Mouse (Mus musculus) G1E-ER4 (cell line): ENCODE data around the gene Scoc. TPM values are rescaled to one million over a fixed set of nuclear protein-coding genes. Genes with fewer than 3 reads are reported as not detected.

Experiments used
- GATA1 ChIP-seq: IDR thresholded peaks from one replicate; pipeline ENCODE4 v1.8.0; 2012; ENCODE audit warnings: low read length, inconsistent platforms
- polyA plus RNA-seq: library from polyadenylated mRNA; stranded (reverse); fragments of >175 nt; gene quantifications from 2 replicates; pipeline ENCODE4 v1.2.3, GENCODE M21; 2012

Scoc gene
- 1.4 and 1.8 TPM in 2 replicates for polyA plus RNA-seq

DNA sequence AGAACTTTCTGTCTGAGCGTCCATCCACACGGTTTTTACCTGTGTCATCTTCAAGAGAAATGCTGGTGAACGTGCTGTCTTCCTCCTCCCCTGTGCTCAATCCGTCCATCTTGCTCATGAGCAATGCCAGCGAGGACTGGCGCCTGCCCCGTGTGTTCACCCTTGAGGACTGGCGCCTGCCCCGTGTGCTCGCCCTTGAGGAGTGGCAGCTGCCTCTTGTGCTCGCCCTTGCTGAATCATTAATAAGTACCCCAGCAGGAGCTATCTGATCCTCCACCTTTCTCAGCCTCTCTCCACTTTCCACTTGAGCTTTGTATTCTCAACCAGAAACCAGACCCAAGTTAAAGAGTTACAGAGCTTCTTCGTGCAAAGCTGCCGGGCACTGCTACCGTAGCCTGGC is at the start of gene Scoc:
Gene Scoc, minus strand, starts transcription at position 170 of the 400 bp plus-strand sequence.
- no peak for TF ChIP-seq GATA1

DNA sequence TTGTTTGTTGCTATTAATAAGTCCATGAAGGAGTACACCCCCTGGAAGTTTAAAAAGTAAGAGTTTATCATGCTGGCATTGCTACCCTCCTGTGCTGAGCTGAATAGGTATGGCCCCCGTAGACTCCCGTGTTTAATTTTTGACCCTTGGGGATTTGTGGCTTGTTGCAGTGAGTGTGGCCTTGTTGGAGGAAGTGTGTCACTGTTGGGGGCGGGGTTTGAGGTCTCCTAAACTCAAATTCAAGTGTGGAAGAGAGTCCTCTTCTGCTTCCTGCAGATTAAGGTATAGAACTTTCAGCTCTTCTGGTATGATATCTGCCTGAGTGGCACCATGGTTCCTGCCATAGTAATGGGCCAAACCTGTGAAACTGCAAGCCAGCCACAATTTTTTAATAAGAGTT is 1.4 kb upstream of the Scoc start:
- no peak for TF ChIP-seq GATA1

DNA sequence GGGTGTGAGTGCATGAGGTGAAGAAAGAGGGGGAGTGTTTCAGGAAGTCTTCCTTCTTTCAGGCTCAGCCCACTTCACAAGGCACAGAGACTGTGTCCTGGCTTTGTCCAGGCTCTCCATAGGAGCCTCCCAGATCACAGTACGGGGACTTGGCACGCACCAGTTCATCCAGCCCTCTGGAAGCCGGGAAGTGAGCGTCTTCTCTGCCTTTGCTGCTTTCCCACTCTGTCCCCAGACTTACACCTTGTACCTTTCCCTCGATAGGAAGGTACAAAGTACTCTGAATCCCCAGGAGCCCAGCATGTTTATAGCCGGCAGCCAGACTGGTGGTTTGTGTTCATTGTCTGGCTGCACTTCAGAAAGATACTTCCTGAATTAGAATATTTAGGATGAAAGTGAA is 1.1 kb downstream of the Scoc start:
- TF ChIP-seq GATA1 = no peak

DNA sequence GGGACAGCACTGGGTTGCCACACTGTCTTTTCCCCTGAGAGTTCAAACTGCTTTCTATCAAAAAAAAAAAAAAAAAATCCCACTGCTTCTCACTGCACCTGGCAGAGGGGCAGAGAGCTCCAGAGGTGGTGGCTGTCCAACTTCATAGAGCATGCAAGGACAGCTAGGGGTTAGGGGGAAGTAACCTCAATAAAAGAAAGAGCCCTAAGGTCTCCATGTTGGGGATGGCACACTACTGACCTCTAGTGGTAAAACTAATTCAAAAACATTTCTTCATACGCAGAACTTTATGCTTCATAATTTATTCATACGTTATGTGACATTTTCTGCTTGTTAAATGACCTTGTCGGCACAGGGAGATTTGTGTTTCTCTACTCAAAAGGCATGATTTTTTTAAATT is 7.1 kb downstream of the Scoc start:
- no peak for TF ChIP-seq GATA1

DNA sequence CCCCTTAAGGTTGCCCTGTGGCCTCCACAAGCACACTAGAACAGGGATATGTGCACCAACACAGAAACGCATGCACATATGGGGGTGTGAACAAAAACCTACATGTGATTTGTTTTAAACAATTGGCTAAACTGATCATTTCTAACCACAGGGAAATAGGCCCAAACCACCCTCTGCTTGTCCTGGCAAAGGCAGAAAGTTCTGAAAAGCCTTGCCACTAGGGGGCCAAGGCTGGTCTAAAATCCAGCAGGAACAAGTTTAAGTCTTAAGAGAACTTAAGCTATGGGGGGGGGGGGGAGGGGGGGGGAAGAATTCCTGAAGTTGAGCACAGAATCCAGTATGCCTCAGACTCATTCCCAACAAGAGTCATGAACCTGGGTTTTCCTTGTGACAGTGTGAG is 8.2 kb downstream of the Scoc start:
- TF ChIP-seq GATA1 = no peak

DNA sequence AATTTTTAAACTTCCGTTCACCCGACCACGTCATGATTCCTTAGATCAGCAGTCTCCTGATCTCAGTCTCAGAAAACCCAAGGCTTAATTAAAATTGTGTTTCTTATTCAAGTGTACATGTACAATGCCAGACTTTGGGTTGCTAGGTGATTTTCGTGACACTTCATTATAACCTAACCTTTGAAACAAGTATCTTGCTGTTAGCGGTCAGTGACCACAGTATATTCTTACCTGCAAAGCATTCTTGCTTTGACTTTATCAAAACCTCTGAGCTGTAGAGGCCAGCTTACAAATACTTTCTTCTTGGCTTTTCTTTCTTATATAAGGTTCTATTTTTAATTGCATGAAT is 15.2 kb downstream of the Scoc start:
- no peak for TF ChIP-seq GATA1

DNA sequence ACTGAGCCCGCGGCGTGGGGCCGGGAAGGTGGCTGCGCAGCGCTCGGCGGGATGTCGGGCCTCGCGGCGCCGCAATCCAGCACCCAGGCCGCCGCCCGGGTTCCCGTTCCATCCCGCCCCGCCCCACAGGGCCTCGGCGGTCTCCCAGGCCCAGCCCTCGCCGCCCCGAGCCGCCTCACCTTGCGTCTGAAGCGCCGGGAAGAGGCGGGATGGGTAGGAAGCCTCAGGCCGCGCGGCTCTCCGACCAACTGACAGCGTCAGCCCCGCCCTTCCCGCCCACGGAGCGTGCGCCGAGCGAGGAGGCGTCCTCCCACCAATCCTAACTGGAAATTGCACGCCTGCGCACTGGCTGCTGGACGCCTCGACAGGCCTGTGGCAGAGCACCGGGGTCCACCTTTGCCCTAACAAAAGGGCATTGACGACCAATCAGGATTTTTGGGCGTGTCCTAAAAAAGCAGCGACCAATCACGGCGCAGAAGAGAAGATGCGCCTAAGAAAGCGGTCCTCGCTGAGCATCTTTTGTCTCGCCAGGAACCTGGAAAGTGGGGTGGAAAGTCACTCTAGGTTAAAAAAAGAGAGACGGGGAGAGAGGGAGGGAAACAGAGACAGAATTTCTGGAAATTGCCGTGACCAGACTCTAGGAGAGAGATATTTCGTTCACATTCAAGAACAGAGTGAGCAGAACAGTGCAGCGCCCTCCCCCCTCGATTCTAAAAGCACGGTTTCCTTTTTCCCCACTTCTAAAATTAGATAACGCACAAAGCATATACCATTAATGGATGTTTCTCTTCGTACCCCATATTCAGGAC is 15.7 kb downstream of the Scoc start:
- no peak for TF ChIP-seq GATA1

DNA sequence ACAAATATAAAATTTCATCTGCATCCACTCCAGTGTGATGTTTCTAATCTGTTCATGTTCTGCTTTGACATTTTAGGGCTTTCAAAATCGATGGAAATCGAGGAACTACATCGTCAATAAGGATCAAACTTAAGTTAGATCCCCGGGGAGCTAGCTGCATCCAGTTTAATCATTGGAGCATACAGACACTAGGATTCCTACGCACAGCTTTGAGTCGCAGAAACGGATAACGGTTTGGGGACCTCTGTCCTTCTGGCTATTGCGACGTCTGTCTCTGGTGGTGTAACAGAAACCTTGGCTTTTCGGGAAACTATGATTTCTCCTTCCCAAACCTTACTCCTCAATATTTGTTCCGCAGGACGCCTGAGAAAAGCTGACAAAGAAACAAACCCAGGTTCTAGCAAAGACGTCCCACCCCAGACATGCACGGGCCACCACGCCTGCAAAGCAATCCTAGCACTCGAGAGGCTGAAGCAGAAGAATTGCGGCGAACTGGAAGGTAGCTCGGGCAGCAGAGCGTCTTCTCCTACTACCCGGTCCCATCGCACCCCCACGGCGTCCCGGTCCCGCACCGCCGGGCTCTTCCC is 16.4 kb downstream of the Scoc start:
- no peak for TF ChIP-seq GATA1

DNA sequence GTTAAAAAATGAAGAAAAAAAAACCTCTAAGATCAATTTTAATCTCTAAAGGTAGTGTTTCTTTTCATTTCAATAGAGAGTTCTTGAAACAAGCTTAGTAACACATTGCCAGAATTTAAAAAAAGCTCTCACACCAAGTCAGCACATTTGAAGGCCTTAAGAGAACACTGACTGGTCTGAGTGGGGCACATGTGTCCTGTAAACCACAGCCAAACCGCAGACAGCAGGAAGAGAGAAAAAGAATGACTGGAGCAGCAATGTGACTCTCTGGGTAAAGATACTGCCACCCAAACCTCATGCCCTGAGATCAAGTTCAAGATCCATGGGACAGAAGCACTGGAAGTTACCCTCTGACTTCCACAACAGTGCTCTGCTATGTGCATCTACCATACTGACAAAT is 21.1 kb downstream of the Scoc start:
- no peak for TF ChIP-seq GATA1

DNA sequence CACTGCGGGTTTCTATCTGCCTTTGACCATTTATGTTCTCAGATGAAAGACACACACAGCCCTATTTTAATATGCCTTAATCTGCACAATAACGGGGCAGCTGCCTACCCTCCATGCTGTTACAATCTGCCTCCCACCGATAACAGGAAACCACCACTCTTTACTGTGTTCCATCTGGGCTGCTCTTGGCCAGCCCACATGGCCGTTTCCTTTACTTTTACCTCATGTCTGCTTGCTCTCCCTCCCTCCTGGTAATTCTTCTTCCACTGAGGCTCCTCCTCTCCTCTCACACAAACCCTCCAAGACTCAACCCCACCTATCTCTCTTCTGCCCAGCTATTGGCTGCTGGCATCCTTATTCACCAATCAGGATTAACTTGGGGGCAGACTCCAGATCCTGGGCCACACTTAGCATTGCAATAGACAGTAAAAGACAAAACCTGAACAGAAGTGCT is 29.1 kb downstream of the Scoc start:
- peak; percentile 30 for TF ChIP-seq GATA1

DNA sequence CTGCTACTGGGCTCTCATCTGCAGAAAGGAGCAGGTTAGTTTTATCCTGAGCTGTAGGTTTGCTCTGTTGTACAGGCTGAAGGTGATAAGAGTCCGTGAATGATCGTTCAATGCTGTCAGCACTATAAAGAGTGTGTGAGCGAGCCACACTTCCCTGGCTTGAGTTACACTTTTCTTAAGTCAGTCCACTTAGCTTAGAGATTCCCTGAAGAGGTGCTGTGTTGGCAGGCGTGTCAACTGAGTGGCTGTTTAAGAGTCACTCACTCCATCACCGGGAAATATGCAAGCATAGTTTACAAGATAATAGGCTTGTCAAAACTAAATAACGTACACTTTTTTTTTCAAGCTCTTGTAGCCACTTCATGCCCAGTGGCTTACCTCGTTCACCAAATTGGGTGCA is 31.2 kb downstream of the Scoc start:
- TF ChIP-seq GATA1 = no peak

DNA sequence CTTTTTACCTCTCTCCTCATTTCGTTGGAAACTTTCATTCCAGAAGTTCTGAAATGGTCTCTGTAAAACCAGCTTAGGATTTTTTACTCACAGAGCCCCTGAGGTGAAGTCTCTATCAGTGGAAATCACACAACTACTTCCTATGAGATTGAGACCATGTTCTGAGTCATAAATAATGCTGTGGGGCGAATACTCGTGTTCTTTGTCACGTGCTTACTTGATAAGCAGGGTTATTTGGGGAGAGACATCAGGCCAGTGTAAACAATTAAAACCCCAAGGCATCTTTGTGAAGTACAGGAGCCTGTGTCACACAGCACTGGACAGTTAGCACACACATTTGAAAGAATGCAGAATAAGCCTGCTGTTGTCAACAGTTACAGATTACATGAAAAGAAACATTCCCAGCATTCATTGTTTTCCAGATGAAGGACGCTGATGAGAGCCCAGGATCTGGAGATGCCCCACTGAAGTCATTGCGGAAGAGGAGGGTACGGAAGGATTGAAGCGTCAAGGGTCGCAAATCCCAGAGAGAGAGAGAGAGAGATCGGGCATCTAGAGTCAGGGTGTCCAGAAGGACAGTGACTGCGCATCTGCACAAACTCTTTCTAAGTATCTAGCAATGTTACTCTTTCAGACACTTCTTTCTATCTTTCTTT is 32.0 kb downstream of the Scoc start:
- TF ChIP-seq GATA1 = no peak

DNA sequence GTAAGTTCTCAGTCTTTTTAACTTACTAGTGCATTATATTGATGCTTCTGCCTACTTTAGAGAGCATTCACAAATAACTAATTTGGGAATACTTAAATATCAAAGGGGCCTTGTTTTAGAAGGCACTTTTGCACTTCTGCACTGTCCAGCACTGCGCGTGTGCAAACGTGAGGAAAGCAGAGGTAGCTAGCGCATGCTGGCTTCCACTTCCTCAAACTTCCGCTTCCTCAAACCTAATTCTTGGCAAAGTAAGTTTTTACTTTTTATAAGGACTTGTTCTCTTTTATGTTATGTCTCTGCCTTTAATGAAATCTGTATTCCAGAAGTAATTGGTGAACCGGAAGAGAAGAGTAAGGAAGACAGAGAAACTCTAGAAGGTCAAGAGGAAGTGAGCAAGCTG is 33.0 kb downstream of the Scoc start:
- TF ChIP-seq GATA1 = no peak

DNA sequence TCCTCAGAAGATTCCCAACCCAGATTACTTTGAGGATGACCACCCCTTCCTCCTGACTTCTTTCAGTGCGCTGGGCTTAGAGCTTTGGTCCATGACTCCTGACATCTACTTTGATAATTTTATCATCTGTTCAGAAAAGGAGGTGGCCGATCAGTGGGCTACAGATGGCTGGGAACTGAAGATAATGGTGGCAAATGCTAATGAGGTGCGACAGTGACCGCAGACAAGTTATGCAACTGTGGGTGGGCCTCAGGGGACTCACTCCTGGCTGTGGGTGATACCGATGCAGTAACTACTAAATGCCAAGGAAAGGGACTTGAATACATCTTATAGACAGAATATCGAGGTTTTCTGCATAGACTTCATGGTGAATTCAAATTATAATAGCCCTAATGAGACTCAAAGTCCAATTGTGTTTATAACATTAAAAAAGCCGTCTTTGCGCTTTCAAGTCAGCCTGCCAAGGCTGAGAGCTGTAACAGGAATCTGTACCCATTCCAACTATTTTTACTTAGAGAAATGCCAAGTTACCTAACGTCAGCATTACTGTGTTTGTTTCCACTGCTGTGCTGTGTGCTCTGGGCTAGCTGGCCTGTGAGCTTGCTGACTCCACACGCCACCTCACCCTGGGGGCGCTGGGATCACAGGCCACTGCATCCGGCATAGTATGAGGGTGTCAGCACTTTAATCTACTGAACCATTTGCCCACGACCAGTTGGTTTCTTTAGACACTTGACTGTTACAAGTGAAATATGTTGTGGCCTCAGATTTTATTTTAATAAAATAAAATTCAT is 35.0 kb downstream of the Scoc start:
- peak; percentile 97 for TF ChIP-seq GATA1

DNA sequence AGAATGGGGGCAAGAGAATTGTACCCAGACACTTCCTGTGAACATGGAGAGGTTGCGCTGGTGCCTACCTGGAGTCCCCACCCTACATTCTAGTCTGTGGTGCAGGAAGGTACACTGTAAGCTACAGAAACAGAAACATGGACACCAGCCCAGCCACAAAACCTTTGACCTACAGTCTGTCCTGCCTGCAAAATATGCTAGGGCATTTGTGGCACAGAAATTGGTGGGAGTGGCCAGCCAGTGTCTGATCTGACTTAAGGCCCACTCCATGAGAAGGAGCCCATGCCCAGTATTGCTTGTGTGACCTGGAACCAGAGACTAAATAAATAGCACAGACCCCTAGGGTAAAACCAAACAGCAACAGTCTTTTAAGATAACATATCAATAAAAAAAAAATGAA is 36.8 kb downstream of the Scoc start:
- no peak for TF ChIP-seq GATA1
